Mouse (Mus musculus) ES-Bruce4 (cell line): Measurements from ENCODE around the gene Evpl. TPM values are rescaled to one million over a fixed set of nuclear protein-coding genes. Genes with fewer than 3 reads are reported as not detected.

Experiments
- H3K27ac ChIP-seq: 2 replicates; pipeline ENCODE4 v1.5.1; 2012; ENCODE audit warnings: low read length, inconsistent platforms; ENCODE audit not compliant: insufficient read depth
- H3K27me3 ChIP-seq: 2 replicates; pipeline ENCODE4 v1.6.1; 2012; ENCODE audit warnings: mild to moderate bottlenecking, low read length, inconsistent platforms; ENCODE audit not compliant: control insufficient read depth, poor library complexity, insufficient read depth, severe bottlenecking
- H3K36me3 ChIP-seq: 2 replicates; pipeline ENCODE4 v1.6.1; 2012; ENCODE audit warnings: inconsistent platforms, mild to moderate bottlenecking, low read length, moderate library complexity; ENCODE audit not compliant: control insufficient read depth, poor library complexity, insufficient read depth, severe bottlenecking
- H3K4me1 ChIP-seq: one replicate; pipeline ENCODE4 v1.8.1; 2011; ENCODE audit warnings: low read length; ENCODE audit not compliant: control insufficient read depth, insufficient read depth
- H3K4me3 ChIP-seq: 2 replicates; pipeline ENCODE4 v1.5.1; 2011; ENCODE audit warnings: low read depth, mild to moderate bottlenecking, low read length
- H3K9ac ChIP-seq: 2 replicates; pipeline ENCODE4 v1.6.1; 2012; ENCODE audit warnings: low read depth, mild to moderate bottlenecking, inconsistent platforms; ENCODE audit not compliant: poor library complexity, severe bottlenecking
- H3K9me3 ChIP-seq: replicated peaks from 2 replicates; pipeline ENCODE4 v1.6.1; 2012; ENCODE audit warnings: mild to moderate bottlenecking, low read length, inconsistent platforms; ENCODE audit not compliant: control insufficient read depth, poor library complexity, insufficient read depth, severe bottlenecking
- CTCF ChIP-seq: IDR thresholded peaks from one replicate; pipeline ENCODE4 v1.8.1; 2011; ENCODE audit warnings: low read depth, low read length
- EP300 ChIP-seq: IDR thresholded peaks from 2 replicates; pipeline ENCODE4 v1.6.1; 2011; ENCODE audit warnings: low read depth, low read length; ENCODE audit not compliant: insufficient read depth
- POLR2A ChIP-seq: IDR thresholded peaks from one replicate; pipeline ENCODE4 v1.8.1; 2011; ENCODE audit warnings: low read length; ENCODE audit not compliant: insufficient read depth
- polyA plus RNA-seq: library from polyadenylated mRNA; stranded (reverse); fragments of >200 nt; gene quantifications from 2 replicates; pipeline ENCODE4 v1.2.4, GENCODE M21; 2011; ENCODE audit warnings: low read depth; ENCODE audit not compliant: missing spikeins, insufficient read depth, insufficient read length

The Evpl gene
- polyA plus RNA-seq, 1 experiment = 3.1 TPM

DNA sequence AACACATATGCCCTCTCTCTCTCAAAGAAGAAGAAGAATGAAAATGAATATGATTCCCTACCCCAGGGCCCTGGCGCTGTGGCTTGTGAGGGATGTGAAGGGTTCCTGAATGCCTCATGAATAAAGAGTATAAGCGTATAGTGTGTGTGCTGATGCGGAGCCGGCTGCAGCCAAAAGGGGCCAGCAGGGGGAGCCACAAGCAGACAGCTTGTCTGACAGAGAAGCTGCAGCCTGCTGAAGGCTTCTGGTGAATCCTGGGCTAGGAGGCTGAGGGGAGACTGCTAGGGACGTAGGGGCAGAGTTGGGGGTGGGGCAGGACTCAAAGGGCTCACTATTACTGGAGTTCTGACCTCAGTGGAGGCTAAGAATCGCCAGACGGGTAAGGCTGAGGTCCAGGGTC lies 22.7 kb downstream of the Evpl start:
- no peak overlapping the region for H3K4me3 ChIP-seq
- H3K27me3 ChIP-seq = no peaks in the 10 kb centered on the region
- H3K36me3 ChIP-seq = no peaks in the 10 kb centered on the region
- TF ChIP-seq CTCF (peak; percentile 76), POLR2A (no peak), EP300 (no peak)
- H3K9me3 ChIP-seq = no peaks in the 10 kb centered on the region
- H3K4me1 ChIP-seq = peaks cover 3% of the 10 kb centered on the region
- no peak overlapping the region for H3K27ac ChIP-seq
- H3K9ac ChIP-seq = no peak overlapping the region

DNA sequence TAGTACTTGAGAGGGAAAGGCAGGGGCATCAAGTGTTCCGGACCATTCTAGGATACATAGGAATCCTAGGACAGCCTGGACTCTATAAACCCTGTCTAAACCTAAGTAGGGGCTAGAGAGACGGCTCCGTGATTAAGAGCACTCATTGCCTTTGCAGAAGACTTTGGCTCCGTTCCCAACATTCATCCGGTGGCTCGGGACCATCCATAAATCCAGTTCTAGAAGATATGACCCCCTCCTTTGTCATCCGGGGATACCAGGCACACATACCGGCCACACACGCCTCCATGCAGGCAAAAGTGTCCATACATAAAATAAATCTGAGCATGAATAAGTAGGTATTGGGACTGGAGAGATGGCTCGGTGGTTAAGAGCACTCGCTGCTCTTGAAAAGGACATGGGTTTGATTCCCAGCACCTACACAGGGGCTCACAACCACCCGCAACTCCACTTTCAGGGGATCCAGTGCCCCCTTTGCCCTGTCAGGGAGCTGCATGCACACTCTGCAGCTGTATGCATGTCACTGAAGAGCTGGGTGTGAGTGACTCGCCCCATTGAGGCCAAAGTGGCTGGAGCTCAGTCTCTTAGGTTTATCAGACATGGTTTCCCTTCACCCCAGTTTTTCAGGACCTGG lies 23.9 kb downstream of the Evpl start:
- TF ChIP-seq EP300 = no peak
- no peak for TF ChIP-seq CTCF
- no peak for TF ChIP-seq POLR2A
- H3K27ac ChIP-seq = no peak overlapping the region
- no peaks in the 10 kb centered on the region for H3K27me3 ChIP-seq
- no peaks in the 10 kb centered on the region for H3K36me3 ChIP-seq
- no peak overlapping the region for H3K4me3 ChIP-seq
- H3K9ac ChIP-seq = no peak overlapping the region
- H3K9me3 ChIP-seq = no peaks in the 10 kb centered on the region
- peaks cover 3% of the 10 kb centered on the region for H3K4me1 ChIP-seq

DNA sequence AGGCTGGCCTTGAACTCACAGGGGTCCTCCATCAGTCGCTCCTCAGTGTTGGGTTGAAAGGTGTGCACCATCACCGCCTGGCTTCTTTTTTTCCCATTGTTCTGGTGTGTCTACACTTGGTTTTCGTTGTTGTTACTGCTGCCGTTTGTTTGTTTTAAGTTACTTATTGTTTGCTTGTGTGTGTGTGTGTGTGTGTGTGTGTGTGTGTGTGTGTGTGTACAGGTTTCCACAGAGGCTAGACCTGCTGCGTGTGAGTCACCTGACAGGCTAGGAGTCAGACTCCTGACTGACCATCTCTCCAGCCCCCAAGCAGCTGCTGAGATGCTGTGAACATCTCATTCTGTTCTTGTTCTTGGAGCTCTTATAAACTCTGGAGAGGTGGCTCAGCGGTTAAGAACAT lies 25.0 kb downstream of the Evpl start:
- Histone ChIP-seq H3K9ac (no peak overlapping the region), H3K27ac (no peak overlapping the region), H3K27me3 (no peaks in the 10 kb centered on the region), H3K9me3 (no peaks in the 10 kb centered on the region), H3K4me3 (no peak overlapping the region), H3K36me3 (no peaks in the 10 kb centered on the region), H3K4me1 (peaks cover 3% of the 10 kb centered on the region)
- TF ChIP-seq POLR2A = no peak
- TF ChIP-seq CTCF = no peak
- no peak for TF ChIP-seq EP300

DNA sequence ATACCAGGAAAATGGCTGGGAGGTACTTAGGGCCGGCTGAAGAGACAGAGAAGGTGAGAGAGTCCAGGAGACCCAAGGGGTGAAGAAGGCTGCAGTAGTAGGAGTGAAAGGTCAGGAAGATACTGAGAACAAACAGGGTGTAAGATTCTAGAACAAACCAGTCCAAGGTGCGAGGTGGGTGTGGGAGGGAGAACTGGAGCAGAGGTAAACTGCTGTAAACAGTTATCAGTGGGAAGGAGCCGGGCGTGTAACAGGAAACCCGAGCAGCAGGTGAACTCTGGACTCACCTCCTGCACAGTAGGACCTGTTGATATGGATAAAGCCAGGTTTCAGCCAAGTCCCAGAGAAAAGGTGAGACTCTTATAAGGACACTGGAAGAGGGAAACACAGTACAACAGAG lies 27.2 kb downstream of the Evpl start:
- Histone ChIP-seq H3K27ac (no peak overlapping the region), H3K4me3 (no peak overlapping the region), H3K9me3 (no peaks in the 10 kb centered on the region), H3K27me3 (no peaks in the 10 kb centered on the region), H3K4me1 (peaks cover 3% of the 10 kb centered on the region), H3K36me3 (no peaks in the 10 kb centered on the region), H3K9ac (no peak overlapping the region)
- TF ChIP-seq EP300 (no peak), POLR2A (no peak), CTCF (no peak)

- no peaks in the 10 kb centered on the region for H3K9me3 ChIP-seq
- H3K4me1 ChIP-seq = peaks cover 3% of the 10 kb centered on the region
- no peak overlapping the region for H3K27ac ChIP-seq
- H3K4me3 ChIP-seq = no peak overlapping the region
- no peak overlapping the region for H3K9ac ChIP-seq
- H3K27me3 ChIP-seq = no peaks in the 10 kb centered on the region
- TF ChIP-seq POLR2A (no peak), EP300 (no peak), CTCF (no peak)
- no peaks in the 10 kb centered on the region for H3K36me3 ChIP-seq
Observed at GRCm38 (mm10) chr11:116209257-116209656, 28.6 kb downstream of the Evpl start.

- peaks cover 3% of the 10 kb centered on the region for H3K4me1 ChIP-seq
- H3K36me3 ChIP-seq = no peaks in the 10 kb centered on the region
- no peak overlapping the region for H3K4me3 ChIP-seq
- H3K9me3 ChIP-seq = no peaks in the 10 kb centered on the region
- no peak overlapping the region for H3K27ac ChIP-seq
- no peaks in the 10 kb centered on the region for H3K27me3 ChIP-seq
- TF ChIP-seq EP300 (no peak), CTCF (no peak), POLR2A (no peak)
- H3K9ac ChIP-seq = no peak overlapping the region
Observed at GRCm38 (mm10) chr11:116208660-116209059, 29.2 kb downstream of the Evpl start.
